Mouse (Mus musculus) splenic B cell, adult 2 months (primary cell): ENCODE data around the gene Bok.

Experiments
- DNase-seq: peaks from one replicate; pipeline ENCODE4 v3.0.0-alpha.2; 2011; ENCODE audit warnings: low read depth, low spot score
- H3K27me3 ChIP-seq: 2 replicates; pipeline ENCODE4 v1.6.1; 2012; ENCODE audit warnings: mild to moderate bottlenecking, low read length, moderate library complexity, mixed read lengths; ENCODE audit not compliant: control insufficient read depth, poor library complexity, insufficient read depth, severe bottlenecking
- H3K36me3 ChIP-seq: 2 replicates; pipeline ENCODE4 v1.6.1; 2012; ENCODE audit warnings: mild to moderate bottlenecking, low read length, moderate library complexity, mixed read lengths; ENCODE audit not compliant: control insufficient read depth, poor library complexity, insufficient read depth, severe bottlenecking

The Bok gene

DNA sequence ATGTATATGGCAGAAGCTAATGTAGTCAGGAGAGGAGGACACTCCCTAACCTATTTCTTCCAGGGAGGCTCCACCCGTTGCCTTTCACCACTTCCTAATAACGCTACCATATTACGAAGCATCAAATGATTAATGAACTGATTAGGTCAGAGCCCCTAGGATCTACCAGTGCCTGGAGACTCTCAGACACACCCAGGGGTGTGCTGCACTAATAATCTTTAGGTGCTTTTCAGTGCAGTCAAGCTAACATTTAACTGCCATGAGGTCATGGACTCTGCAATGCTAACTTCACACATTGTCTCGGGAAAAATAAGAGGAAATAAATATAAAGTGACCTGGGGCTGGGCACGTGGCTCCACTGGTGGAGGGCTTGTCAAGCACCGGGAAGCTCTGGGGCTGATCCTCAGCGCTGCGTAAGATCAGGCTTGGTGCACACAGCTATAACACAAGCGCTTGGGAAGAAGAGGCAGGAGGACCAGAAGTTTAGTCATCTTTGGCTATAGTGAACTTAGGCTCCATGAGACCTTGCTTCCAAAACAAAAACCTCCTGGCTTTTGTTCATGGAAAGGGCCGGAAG is 18.1 kb downstream of the Bok start:
- DNase-seq: no peak
- no peaks in the 10 kb centered on the region for H3K27me3 ChIP-seq
- 0 out of 2 replicates have a peak, but pooled peaks cover under 1% of the 10 kb centered on the region for H3K36me3 ChIP-seq

GRCm38 (mm10) chr1:93704341-93704740 is 18.9 kb downstream of the Bok start:
- DNase-seq: no peak
- Histone ChIP-seq H3K27me3 (no peaks in the 10 kb centered on the region), H3K36me3 (0 out of 2 replicates have a peak, but pooled peaks cover 2% of the 10 kb centered on the region)

DNA sequence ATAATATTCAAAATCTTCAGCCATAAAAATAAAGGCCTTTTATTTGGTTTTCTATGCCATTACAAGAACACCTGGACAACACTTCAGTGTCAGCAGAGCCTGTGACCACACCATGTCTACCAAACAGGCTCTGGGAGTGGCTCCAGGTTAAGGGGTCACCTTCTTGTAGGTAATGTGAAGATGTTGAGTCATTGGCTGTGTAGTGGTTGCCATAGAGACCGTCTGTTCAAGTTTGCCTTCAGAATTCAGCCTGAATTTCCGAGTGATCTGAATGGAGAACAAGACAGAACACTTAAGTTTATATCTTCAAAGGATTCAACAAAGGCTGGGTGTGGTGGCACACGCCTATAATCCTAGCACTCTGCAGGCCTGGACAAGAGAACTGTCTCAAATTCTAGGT is 19.9 kb downstream of the Bok start:
- DNase-seq: no peak
- no peaks in the 10 kb centered on the region for H3K27me3 ChIP-seq
- 0 out of 2 replicates have a peak, but pooled peaks cover 2% of the 10 kb centered on the region for H3K36me3 ChIP-seq

GRCm38 (mm10) chr1:93716166-93716565 is 30.7 kb downstream of the Bok start:
- DNase-seq: no peak
- no peaks in the 10 kb centered on the region for H3K27me3 ChIP-seq
- H3K36me3 ChIP-seq: no peaks in the 10 kb centered on the region; the same call in 1 of the 2 replicates

DNA sequence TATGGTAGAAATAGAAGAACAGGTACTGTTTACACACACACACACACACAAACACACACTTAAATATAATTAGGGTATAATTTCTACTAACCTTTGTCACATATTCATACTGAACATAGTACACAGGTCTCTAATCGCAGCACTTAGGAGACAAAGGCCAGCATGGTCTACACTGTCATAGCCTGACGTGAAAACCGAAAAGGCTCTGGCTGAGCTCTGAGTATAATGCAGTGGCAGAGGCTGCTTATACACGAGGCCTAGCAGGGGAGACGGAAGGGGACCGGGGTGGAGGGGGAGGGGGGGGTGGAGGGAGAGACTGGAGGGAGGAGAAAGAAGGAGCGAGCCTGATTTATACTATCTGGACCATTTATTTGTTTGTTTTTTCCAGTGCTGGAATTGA is 36.1 kb downstream of the Bok start:
- DNase-seq: no peak
- H3K36me3 ChIP-seq: peaks cover 2% of the 10 kb centered on the region; the same call in 1 of the 2 replicates
- no peaks in the 10 kb centered on the region for H3K27me3 ChIP-seq

GRCm38 (mm10) chr1:93724623-93725022 is 39.2 kb downstream of the Bok start:
- DNase-seq: no peak
- Histone ChIP-seq H3K36me3 (peaks cover 2% of the 10 kb centered on the region; the same call in 1 of the 2 replicates), H3K27me3 (no peaks in the 10 kb centered on the region)

- Histone ChIP-seq H3K27me3 (no peaks in the 10 kb centered on the region), H3K36me3 (peaks cover 2% of the 10 kb centered on the region; the same call in 1 of the 2 replicates)
- DNase-seq: no peak
Observed at GRCm38 (mm10) chr1:93725665-93726064, 40.2 kb downstream of the Bok start.

DNA sequence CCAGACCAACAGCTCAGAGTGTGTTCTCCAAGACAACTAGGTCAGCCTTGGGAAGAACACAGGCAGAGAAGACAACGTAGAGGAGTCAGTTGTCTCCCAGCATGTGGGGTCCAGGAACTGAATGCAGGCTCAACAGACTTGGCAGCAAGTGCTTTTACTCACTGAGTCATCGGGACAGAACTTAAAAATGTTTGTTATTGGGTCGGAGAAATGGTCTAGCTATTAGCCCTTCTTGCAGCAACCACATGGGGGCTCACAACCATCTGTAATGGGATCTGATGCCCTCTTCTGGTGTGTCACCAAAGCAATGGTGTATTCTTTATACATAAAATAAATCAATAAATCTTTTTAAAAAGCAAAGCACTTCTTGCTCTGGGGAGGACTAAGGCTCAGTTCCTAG is 40.7 kb downstream of the Bok start:
- no peaks in the 10 kb centered on the region for H3K27me3 ChIP-seq
- H3K36me3 ChIP-seq: peaks cover 2% of the 10 kb centered on the region; the same call in 1 of the 2 replicates
- no peak for DNase-seq

GRCm38 (mm10) chr1:93726974-93727373 is 41.5 kb downstream of the Bok start:
- peak; percentile 57 for DNase-seq
- Histone ChIP-seq H3K27me3 (no peaks in the 10 kb centered on the region), H3K36me3 (peaks cover 2% of the 10 kb centered on the region; the same call in 1 of the 2 replicates)

- Histone ChIP-seq H3K36me3 (no peaks in the 10 kb centered on the region), H3K27me3 (no peaks in the 10 kb centered on the region)
- DNase-seq: no peak
Observed at GRCm38 (mm10) chr1:93731103-93731502, 45.6 kb downstream of the Bok start.

DNA sequence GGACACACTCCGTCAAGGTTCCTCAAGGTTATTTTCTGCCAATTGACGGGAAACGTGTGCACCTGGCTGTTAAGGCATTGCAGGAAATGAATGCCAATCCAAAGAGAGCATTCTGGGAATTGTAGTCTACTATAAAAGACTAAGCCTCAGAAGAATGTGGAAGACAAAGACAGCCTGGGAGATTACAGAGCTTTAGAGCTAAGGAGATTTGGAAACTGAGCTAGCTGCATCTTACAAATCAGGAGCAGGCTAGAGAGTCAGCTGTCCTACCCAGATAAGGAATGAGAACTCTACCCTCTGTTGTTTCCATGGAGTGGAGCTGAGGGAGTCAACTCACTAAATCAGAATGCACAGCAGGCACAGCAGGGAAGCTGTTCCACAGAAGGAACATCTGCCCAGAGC is 46.4 kb downstream of the Bok start:
- DNase-seq: no peak
- no peaks in the 10 kb centered on the region for H3K27me3 ChIP-seq
- no peaks in the 10 kb centered on the region for H3K36me3 ChIP-seq

DNA sequence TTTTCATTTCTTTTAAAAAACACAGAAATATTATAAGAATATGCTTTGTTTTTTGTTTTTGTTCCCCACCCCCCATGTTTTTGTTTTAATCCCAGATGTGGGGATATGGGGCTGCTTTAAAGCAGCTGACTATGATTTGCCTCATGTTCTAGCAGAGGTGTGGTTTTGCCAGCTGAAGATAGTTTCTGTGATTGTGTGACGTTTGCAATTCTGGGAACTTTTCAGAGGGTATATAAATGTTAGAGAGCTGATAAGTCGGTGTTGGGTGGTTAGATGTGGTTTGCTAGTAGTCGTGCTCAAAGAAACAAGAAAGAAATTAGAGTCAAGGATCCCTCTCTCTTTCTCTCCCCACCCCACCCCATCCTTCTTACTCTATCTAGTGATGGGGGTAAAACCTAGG is 50.4 kb downstream of the Bok start:
- no peaks in the 10 kb centered on the region for H3K27me3 ChIP-seq
- no peaks in the 10 kb centered on the region for H3K36me3 ChIP-seq
- DNase-seq: no peak

GRCm38 (mm10) chr1:93737711-93738110 is 52.3 kb downstream of the Bok start:
- no peaks in the 10 kb centered on the region for H3K27me3 ChIP-seq
- no peak for DNase-seq
- H3K36me3 ChIP-seq: no peaks in the 10 kb centered on the region

GRCm38 (mm10) chr1:93740671-93741070 is 55.2 kb downstream of the Bok start:
- no peak for DNase-seq
- H3K36me3 ChIP-seq: no peaks in the 10 kb centered on the region

DNA sequence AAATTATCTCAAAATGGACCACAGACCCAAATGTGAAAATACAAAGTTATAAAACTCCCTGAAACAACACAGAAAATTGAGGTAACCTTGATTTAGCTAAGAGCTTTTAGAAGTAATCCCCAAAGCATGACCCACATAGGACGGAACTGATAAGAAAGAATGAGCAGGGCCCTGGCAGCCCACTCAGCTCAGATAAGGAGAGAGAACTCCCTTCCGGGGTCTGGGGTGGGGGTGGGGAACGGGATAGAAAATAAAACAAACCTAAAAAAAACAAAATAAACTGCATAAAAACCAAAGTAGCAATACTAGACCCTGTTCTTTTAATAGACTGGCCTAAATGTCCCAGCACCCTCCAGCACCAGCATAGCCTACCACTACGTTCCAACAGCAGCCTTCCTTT is 56.5 kb downstream of the Bok start:
- DNase-seq: no peak
- no peaks in the 10 kb centered on the region for H3K36me3 ChIP-seq
- H3K27me3 ChIP-seq: no peaks in the 10 kb centered on the region

More at GRCm38 (mm10) chr1:93740671-93741070, 55.2 kb downstream of the Bok start:
- no peaks in the 10 kb centered on the region for H3K27me3 ChIP-seq

DNA sequence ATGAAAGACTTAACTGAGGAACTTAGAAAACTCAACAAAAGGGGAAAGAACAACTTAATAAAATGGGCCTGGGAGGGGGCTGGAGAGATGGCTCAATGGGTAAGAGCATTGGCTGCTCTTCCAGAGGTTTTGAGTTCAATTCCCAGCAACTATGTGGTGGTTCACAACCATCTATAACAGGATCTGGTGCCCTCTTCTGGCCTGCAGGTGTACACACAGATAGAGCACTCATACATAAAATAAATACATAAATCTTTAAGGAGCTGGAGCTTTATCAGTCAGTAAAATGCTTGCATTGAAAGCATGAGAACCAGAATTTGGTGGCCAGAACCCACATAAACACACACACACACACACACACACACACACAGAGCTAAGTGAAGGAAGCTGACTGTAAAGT is 57.5 kb downstream of the Bok start:
- peak; percentile 44 for DNase-seq
- Histone ChIP-seq H3K36me3 (no peaks in the 10 kb centered on the region), H3K27me3 (no peaks in the 10 kb centered on the region)
